Mouse (Mus musculus) gastrocnemius, adult 18-20 months (tissue): Measurements from ENCODE around the gene Zhx3. TPM values are rescaled to one million over a fixed set of nuclear protein-coding genes. Genes with fewer than 3 reads are reported as not detected.

Experiments
- DNase-seq: peaks from one replicate; pipeline ENCODE4 v3.0.0; 2021; ENCODE audit warnings: low spot score
- total RNA-seq, 2 experiments: library from RNA; stranded (reverse); gene quantifications; 2 replicates each; pipeline ENCODE4 v1.2.3; 2021

The Zhx3 gene
- total RNA-seq, 2 experiments from 2014 or later, result 21.0 to 24.3 TPM

GRCm38 (mm10) chr2:160731117-160731838 is 141.5 kb downstream of the Zhx3 start, which contains the start of gene Plcg1:
Plcg1 (plus strand) TSS chr2:160731300.
- DNase-seq, result peak; percentile 92

GRCm38 (mm10) chr2:160730797-160731116 is 142.0 kb downstream of the Zhx3 start:
- no peak for DNase-seq

GRCm38 (mm10) chr2:160729851-160730796 is 142.7 kb downstream of the Zhx3 start:
- DNase-seq, result no peak

- no peak for DNase-seq
Observed at GRCm38 (mm10) chr2:160729436-160729835, 143.4 kb downstream of the Zhx3 start.

GRCm38 (mm10) chr2:160728972-160729371 is 143.8 kb downstream of the Zhx3 start:
- no peak for DNase-seq

GRCm38 (mm10) chr2:160725877-160726864 is 146.6 kb downstream of the Zhx3 start:
- DNase-seq, result no peak

- DNase-seq, result no peak
Observed at GRCm38 (mm10) chr2:160724536-160724935, 148.3 kb downstream of the Zhx3 start.

GRCm38 (mm10) chr2:160723613-160724375 is 149.0 kb downstream of the Zhx3 start:
- no peak for DNase-seq

GRCm38 (mm10) chr2:160722714-160723113 is 150.1 kb downstream of the Zhx3 start:
- no peak for DNase-seq

- no peak for DNase-seq
Observed at GRCm38 (mm10) chr2:160718811-160719210, 154.0 kb downstream of the Zhx3 start.

- no peak for DNase-seq
Observed at GRCm38 (mm10) chr2:160717269-160717668, 155.5 kb downstream of the Zhx3 start.

- no peak for DNase-seq
Observed at GRCm38 (mm10) chr2:160715463-160716030, 157.3 kb downstream of the Zhx3 start.

GRCm38 (mm10) chr2:160707673-160708072 is 165.1 kb downstream of the Zhx3 start:
- no peak for DNase-seq

- no peak for DNase-seq
Observed at GRCm38 (mm10) chr2:160702824-160703223, 170.0 kb downstream of the Zhx3 start.

GRCm38 (mm10) chr2:160701603-160702002 is 171.2 kb downstream of the Zhx3 start:
- no peak for DNase-seq

GRCm38 (mm10) chr2:160700271-160700670 is 172.5 kb downstream of the Zhx3 start:
- peak; percentile 51 for DNase-seq
